Mouse (Mus musculus): ENCODE results near the gene Meis3. TPM values are rescaled to one million over a fixed set of nuclear protein-coding genes. Genes with fewer than 3 reads are reported as not detected.

Meis3 gene
- polyA plus RNA-seq (2017; shearing (Covaris generic)) = 52.4 TPM

DNA sequence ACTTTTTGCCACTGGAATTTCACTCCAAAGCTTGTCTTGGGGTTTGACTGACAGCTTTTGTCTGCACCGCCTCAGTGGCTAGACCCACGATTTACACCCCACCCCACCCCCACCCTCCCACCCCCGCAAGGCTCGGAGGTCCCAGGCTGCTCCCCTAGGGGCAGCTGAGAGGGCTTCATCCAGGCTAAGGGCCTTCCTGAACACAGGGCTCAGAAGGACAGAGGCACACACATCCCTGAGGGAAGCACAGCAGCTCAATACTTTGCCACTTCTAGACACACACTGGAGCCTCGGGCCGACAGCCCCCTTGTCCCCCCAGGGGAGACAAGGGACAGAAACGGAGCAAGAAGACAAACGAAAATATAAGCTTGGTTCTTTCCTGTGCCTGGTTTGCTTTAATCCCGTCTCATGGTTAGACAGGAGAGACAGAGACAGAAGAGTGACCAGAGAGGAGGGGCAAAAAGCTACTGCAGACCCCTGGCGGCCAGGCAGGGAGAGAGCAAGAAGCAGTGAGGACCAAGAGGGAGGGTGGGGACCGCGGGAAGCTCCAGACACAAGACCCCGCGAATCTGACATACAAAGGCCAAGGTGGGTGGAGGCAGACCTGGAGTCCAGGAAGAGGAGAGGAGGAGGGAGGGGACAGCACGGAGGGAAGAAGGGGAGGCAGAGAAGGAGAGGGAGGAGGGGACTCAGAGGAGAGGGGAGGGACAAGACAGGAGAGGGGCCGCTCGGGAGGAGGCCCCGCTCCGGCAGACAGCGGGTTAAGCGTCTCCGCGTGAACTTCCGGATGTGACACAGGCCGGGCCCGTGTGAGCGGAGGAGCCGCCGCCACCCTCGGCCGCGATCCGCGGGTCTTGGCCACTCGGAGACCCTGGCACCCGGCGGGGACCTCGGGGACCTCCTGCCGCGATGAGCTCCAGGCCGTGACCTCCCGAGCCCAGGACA lies at the start of gene Meis3:
Gene Meis3 (plus strand): TSS at position 494 of the 945 bp plus-strand sequence.

DNA sequence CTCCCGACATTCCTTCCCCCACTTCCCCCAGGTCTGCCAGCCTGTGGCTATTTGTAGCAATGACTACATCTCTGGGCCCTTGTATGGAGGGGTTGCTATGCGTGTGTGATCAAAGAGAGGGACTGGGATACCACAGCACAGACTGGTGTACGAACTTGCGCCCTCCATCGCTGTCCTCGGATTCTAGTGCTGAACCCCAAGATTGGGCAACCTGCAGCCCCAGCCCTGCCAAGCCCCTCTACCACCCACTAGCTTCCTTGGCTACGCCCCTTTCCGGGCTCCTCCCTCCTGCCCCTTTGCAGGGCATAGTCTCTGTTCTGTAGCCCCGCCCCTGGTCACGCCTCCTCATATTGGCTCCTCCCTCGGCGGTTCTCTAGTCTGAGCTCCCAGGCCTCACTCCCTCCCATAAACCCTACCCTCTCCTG lies 45.5 kb upstream of the Meis3 start, which contains the start of gene Slc8a2:
Gene Slc8a2 (plus strand): TSS at position 406 of the 425 bp plus-strand sequence.

DNA sequence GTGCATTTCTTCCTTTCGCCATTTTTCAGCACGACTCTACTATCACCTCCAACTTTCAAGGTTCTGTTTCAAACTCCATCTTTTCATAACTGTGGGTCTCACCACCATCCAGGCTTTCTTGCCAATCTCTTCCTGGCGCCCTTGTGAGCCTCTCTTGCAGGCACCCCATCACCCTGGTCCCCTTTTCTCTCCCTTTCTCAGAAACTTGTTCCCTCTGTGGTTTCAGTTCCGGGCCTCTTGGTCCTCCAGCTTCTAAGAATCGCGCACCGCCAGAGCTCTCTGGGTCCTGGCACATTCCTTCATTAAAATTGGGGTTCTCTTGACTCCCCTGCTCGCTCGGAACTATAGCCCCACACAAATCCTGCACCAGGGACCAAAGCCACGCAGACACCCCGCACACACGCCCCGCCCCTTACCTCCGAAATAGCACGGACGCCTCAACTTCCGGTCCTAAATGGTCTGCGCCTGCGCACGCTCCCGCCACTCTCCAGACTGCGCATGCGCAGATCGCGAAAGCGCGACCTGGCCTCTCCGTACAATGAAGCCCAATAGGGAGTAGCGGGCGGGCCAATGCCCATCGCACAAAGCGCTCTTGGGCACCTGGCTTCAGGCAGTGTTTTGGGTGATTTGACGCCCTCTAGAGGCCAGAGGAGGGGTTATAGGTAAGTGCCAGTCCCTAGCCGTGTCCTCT lies 46.8 kb downstream of the Meis3 start, which contains the start of gene Dhx34:
Gene Dhx34 (minus strand): TSS at position 456 of the 691 bp plus-strand sequence.

Other genes with a start within 250 kb of the Meis3 start
- 391 TPM for gene Nop53, start 229.0 kb upstream of the Meis3 start, polyA plus RNA-seq (2017; shearing (Covaris generic))
- gene Ehd2, start 207.5 kb upstream of the Meis3 start, polyA plus RNA-seq (2017; shearing (Covaris generic)) = 0.09 TPM
- 6.4 TPM for gene Bicra, start 127.2 kb upstream of the Meis3 start, polyA plus RNA-seq (2017; shearing (Covaris generic))
- not detected for gene Zfp541, start 113.3 kb upstream of the Meis3 start, polyA plus RNA-seq (2017; shearing (Covaris generic))
- 253 TPM for gene Napa, start 76.6 kb upstream of the Meis3 start, polyA plus RNA-seq (2017; shearing (Covaris generic))
- 30.0 TPM for gene Kptn, start 55.2 kb upstream of the Meis3 start, polyA plus RNA-seq (2017; shearing (Covaris generic))
- not detected for gene Slc8a2, start 45.3 kb upstream of the Meis3 start, polyA plus RNA-seq (2017; shearing (Covaris generic))
- 39.8 TPM for gene Dhx34, start 46.9 kb downstream of the Meis3 start, polyA plus RNA-seq (2017; shearing (Covaris generic))
- gene C5ar2, start 69.1 kb downstream of the Meis3 start, polyA plus RNA-seq (2017; shearing (Covaris generic)) = 0.09 TPM
- gene C5ar1, start 84.5 kb downstream of the Meis3 start, polyA plus RNA-seq (2017; shearing (Covaris generic)) = not detected
- 2.2 TPM for gene Inafm1, start 98.5 kb downstream of the Meis3 start, polyA plus RNA-seq (2017; shearing (Covaris generic))
- gene Ccdc9, start 111.7 kb downstream of the Meis3 start, polyA plus RNA-seq (2017; shearing (Covaris generic)) = 41.4 TPM
- 7.1 TPM for gene Bbc3, start 133.3 kb downstream of the Meis3 start, polyA plus RNA-seq (2017; shearing (Covaris generic))
- gene Sae1, start 212.7 kb downstream of the Meis3 start, polyA plus RNA-seq (2017; shearing (Covaris generic)) = 138 TPM
- gene Zc3h4, start 225.8 kb downstream of the Meis3 start, polyA plus RNA-seq (2017; shearing (Covaris generic)) = 26.8 TPM